Mouse (Mus musculus): ENCODE results near the gene Eya4.

The Eya4 gene

DNA sequence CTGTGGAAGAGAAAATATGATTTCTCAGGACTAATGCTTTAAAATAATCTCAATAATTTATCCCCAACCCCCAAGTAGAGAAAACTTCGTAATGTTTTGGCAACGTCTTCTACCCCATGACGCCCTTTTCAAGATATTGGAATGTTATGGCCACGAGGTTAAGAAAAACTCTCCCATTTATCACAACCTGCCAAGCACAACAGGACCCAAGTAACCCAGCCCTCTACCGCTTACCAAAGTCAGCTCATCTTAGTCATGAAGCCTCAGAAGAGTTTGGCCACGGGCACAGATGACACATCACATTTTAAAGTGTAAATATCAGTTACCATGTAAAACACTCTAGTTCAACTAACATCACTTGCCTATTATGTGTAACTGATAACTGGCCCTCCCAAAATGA lies 117.2 kb downstream of the Eya4 start:
- in situ Hi-C loops (cut with MboI, MseI) = no loop called here

DNA sequence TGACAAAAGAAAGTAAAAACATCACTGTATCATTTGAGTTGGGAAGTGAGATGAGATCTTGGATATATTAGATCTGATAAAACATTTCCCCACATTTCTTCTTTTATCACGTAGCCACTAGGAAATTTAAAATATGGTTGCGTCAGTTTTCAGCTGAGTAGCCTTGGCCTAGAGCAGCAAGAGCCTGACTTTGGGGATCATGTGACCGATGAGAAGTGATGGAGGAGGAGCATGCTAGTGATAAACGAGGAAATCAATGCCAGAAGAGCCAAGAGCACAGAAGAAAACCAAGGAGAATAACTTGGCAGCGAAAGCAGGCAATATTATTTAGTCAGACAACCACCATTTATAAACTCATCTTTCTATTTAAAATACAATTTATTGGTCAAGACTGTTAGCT lies 119.7 kb downstream of the Eya4 start:
- in situ Hi-C loops (cut with MboI, MseI) = no loop called here

GRCm38 (mm10) chr10:23223336-23223735 lies 127.2 kb downstream of the Eya4 start:
- in situ Hi-C loops (cut with MboI, MseI) = no loop called here

DNA sequence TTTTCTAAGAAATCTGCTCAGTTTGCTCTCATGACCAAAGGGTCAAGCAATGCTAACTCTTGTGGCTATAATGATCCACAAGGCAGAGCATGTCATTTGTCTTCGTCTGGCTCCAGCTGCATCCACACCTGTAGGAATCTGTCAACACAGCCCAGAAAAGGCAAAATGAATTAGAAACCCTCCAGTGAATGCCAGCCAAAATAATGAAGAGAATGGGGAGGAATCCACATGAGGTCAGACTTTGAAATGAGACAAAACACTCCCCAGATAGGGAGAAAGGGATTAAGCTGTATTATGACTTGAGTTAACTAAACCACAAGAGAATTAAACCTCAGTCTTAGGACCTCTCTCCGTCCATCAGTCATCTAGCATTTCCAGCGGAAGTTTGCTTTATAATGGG lies 130.2 kb downstream of the Eya4 start:
- in situ Hi-C loops (cut with MboI, MseI) = no loop called here

GRCm38 (mm10) chr10:23216815-23217214 lies 133.8 kb downstream of the Eya4 start:
- in situ Hi-C loops (cut with MboI, MseI) = loop anchor here (10.0 kb wide), 1 partner anchor 278 kb away; no protein-coding TSS in a partner anchor

DNA sequence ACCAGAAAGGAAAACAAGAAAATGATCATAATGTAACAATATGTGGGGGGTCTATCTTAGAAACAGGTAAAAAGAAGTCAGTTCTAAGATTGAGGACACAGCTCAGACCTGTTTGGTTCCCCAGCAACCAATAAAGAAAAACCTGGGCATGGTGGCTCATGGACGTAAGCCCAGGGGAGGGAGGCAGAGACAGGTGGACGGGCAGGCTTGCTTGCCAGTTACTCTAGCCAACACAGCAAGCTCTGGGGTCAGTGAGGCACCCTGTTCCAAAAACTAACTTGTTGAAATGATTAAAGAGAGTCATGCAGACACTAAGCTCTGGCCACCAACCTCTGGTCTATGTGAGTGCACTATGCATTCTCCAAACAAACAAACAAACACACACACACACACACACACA lies 139.2 kb downstream of the Eya4 start:
- in situ Hi-C loops (cut with MboI, MseI) = loop anchor here (10.0 kb wide), 1 partner anchor 283 kb away; no protein-coding TSS in a partner anchor

- in situ Hi-C loops (cut with MboI, MseI) = no loop called here
These were observed 146.7 kb downstream of the Eya4 start for GRCm38 (mm10) chr10:23203885-23204284.

DNA sequence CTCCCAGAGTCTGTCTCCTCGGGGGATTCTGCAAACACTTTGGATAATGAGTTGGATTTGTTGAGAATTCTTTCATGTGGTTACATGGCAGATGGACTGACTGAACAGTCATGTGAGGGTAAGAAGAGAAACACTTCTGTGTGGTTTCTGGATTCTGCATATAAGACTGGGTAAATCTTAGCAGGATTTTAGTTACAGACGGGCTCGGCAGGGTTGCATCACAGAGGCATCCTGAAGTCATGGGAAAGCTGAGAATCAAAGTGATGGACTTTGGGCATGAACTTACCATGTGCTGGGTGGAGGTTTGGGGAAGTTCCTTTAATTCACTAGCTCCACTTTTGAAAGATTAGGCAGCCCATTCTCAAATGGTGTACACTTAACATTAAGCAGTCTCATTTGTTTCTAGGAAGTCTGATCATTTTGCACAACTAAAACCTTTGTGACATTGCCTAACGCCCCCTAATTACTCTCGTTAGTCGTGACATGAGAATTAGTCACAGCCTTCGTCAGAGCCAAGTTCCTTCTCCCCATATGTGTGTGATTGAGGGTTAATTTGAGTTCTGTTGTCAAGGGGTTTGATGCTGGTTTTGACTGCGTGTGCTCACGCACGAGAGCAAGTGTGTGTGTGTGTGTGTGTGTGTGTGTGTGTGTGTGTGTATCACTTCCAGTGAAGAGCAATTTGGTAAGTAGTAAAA lies 147.3 kb downstream of the Eya4 start:
- in situ Hi-C loops (cut with MboI, MseI) = no loop called here

DNA sequence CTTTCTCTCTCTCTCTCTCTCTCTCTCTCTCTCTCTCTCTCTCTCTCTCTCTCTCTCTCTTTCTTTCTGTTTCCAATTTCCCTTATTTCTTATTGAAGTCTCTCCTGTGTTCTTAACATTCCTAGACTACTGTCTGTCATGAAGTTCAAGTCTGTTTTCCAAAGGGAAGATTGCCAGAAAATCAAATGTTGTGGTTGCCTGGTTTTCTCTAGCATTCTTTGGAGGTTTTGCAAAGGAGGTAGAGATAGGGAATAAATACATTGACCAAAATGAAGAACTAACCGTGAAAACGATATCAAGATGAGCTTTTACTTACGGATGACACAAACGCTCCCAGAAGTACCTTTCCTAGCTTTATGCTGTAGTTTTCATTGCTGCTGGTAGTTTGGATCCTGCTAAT lies 148.0 kb downstream of the Eya4 start:
- in situ Hi-C loops (cut with MboI, MseI) = no loop called here

DNA sequence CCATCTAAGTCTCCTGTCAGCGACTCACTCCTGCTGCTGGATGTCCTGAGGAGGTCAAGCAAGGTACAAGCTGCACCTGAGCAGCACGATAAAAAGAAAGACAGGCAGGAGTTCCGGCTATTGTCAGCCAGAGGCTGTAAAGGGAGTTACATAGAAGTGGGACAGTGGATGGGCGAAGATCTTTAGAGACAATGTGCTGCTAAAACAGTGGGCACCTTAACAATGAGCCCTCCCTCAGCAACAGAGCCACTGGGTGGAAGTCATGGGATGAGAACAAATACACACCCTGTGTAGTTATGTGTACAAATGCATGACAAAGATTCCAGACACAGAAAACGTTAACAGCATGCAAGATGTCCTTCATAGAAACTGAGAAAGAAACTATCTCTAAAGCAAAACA lies 152.3 kb downstream of the Eya4 start:
- in situ Hi-C loops (cut with MboI, MseI) = no loop called here

GRCm38 (mm10) chr10:23196336-23196735 lies 154.2 kb downstream of the Eya4 start:
- in situ Hi-C loops (cut with MboI, MseI) = no loop called here

DNA sequence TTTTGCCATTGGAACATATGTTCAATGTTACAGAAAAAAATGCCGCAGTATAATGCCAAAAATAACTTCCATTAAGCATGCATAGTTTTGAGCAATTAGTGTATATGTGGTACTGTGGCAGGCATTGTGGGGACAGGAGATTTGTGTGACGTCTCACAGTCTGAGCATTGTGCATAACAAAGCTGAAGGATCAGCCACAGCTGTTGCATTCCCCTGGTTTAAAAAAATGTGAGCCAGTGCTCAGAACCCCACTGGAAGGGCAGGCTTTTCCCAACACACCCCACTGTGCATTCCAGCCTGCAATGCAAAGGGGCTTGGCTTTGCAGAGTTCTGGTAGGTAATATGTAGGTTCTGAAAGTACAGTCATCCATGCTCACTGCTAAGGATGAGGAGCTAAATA lies 155.2 kb downstream of the Eya4 start:
- in situ Hi-C loops (cut with MboI, MseI) = no loop called here

DNA sequence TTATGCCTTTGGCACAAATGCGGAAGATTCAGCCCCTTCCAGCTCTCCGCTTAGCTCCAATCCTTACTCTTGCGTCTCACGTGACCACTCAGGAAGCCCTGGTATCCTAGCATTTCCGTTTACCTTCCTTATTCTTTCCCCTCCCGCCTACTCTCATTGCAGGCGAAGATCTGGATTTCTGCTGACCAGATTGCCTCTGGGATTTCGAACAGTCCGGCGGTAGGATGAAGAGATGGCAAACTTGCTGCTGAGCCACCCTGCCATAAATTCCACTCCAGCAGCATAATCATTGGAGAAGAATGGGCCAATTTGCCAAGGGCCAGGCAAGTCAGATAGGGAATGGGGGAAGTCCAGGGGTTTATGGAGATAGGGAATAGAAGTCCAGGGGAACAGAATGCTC lies 160.8 kb downstream of the Eya4 start:
- in situ Hi-C loops (cut with MboI, MseI) = no loop called here

- in situ Hi-C loops (cut with MboI, MseI) = no loop called here
These were observed 165.2 kb downstream of the Eya4 start for GRCm38 (mm10) chr10:23185391-23185790.

DNA sequence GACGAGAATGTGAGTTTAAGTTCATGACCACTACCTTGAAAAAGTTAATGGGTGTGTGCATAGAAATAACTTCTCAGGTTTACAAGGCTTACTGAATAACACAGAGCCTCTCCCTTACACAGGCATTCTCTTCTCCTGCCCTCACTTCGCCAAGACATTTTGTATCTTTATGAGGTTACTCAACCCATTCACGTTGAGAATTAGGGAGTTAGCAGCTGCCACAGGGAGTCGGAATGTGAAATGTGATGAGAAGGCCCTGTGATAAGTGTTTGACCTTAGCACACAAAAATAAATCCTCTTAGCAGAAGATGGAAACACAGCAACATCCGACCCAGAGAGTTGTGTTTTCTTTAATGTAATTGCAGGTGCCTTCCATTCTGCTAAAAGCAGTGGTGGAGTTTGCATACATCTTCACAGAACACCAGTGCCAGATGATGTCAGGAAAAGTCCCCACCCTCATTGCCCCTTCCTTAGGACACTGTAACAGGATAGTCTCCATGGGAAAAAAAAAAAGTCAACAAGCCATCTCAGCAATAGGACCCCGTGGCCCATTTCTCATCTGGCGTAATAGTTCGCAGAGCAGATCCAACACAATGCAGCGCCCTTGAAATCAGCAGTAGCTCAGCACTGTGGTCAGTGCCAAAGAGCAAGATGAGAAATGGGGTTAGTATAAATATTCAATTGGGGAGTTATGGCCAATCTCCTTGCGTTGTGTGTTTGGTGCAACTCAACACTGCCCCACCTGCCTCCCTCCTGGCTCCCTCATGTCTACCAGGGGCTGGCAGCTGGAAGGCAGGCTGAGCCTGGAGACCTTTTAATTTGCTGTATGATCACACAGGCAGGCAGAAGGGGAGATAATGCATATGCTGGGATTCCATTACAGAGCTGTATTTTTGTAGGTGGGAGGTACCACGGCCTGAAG lies 168.8 kb downstream of the Eya4 start:
- in situ Hi-C loops (cut with MboI, MseI) = no loop called here

DNA sequence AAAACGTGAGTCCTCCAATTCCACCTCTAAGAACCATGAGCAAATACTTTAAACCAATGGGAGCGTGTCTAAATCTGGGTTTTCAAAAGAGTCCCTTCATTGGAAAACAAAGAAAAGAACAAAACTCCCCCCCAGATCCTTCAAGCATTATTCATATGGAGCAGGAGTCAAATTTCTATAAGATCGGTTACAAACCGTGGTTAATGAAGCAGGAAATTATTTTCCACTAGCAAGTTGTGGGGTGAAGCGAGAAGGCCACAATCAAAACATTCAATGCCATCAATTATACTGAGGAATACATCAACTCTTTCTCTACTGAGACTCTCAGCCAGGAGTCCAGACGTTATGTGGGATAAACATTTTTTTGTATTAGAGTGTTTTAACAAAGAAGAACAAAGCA lies 171.3 kb downstream of the Eya4 start:
- in situ Hi-C loops (cut with MboI, MseI) = no loop called here

DNA sequence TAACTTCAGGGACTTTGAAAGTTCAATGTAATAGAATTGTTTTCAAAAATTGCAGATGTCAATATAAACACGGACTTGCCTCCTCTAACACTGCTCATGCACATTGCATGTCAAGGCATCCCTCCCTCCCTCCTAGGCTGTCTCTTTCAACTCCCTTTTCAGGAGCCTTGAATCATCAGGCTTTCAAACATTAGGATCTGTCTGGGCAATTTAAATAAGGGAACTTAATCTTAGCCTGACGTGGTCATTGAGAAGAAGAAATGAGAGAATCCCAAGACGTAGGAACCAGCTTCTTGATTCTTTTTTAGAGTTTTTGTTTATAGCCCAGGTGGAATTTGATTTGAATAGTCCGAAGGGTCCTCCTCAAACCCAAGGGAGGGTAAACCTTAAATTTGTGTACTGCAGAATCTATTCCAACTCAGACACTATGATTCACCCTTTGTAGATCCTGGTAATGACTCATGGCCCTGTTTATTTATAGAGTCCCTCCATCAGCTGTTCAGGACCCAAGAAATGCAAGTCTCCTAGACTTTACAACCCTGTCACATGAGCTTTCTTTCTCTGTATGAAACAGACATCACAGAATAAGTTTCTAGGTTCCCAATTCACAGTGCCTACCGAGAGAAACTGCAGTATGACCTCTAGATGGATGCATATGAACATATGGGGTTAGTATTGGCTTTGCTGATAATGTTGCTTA lies 173.1 kb downstream of the Eya4 start:
- in situ Hi-C loops (cut with MboI, MseI) = no loop called here

GRCm38 (mm10) chr10:23176666-23177346 lies 173.8 kb downstream of the Eya4 start:
- in situ Hi-C loops (cut with MboI, MseI) = no loop called here

- in situ Hi-C loops (cut with MboI, MseI) = no loop called here
These were observed 179.0 kb downstream of the Eya4 start for GRCm38 (mm10) chr10:23171541-23171940.

DNA sequence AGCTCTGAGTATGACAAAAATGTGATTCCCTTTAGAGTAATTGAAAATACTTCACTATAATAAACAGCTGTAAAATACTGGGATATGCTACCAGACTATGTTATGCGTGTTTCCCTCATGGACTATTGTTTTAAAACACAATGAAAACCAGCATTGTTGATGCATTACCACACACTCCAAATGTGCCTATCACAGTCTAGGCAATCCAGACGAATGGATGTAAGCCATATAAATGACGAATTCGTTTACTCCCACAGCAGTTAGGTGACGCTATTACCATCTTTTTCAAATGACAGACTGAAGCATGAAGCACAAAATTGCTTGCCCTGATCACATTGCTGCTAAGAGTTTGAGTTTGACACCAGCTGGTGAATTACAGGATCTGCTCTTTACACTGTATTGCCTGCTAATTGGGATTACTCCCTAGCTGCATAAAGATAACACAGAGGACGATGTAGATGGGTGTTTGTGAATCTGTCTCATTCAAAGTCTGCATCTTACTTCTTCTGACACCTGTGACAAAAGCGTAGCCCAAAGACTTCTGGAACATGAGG lies 185.4 kb downstream of the Eya4 start:
- in situ Hi-C loops (cut with MboI, MseI) = loop anchor here (10.0 kb wide), 1 partner anchor 1030 kb away; no protein-coding TSS in a partner anchor

GRCm38 (mm10) chr10:23159844-23160243 lies 190.7 kb downstream of the Eya4 start:
- in situ Hi-C loops (cut with MboI, MseI) = loop anchor here (10.0 kb wide), 1 partner anchor 1025 kb away; no protein-coding TSS in a partner anchor

All from regulatory T cell (primary cell).